Mouse (Mus musculus) liver, embryonic 13.5 days (tissue): Measurements from ENCODE around the gene Klk1b24. TPM values are rescaled to one million over a fixed set of nuclear protein-coding genes. Genes with fewer than 3 reads are reported as not detected.

Source experiments
- ATAC-seq: fragments of 200-750 bp; cut with Nextera tagmentation; 2 replicates; pipeline ENCODE4 v1.8.0; 2017; ENCODE audit warnings: low read depth, mild to moderate bottlenecking, moderate number of reproducible peaks, moderate library complexity
- DNase-seq: peaks from one replicate; pipeline ENCODE4 v3.0.0; 2022
- H3K27ac ChIP-seq: fragments of 300-500 bp; sonication (generic); 2 replicates; pipeline ENCODE4 v1.5.1; 2015; ENCODE audit warnings: moderate library complexity, mild to moderate bottlenecking, inconsistent platforms
- H3K27me3 ChIP-seq: fragments of 300-500 bp; sonication (generic); 2 replicates; pipeline ENCODE4 v1.6.1; 2015; ENCODE audit warnings: mild to moderate bottlenecking, inconsistent platforms
- H3K36me3 ChIP-seq: fragments of 300-500 bp; sonication (generic); 2 replicates; pipeline ENCODE4 v1.6.1; 2015; ENCODE audit warnings: mild to moderate bottlenecking, inconsistent platforms
- H3K4me1 ChIP-seq: fragments of 300-500 bp; sonication (generic); replicated peaks from 2 replicates; pipeline ENCODE4 v1.6.1; 2015; ENCODE audit warnings: inconsistent platforms
- H3K4me2 ChIP-seq: fragments of 300-500 bp; sonication (generic); 2 replicates; pipeline ENCODE4 v1.6.1; 2015; ENCODE audit warnings: inconsistent platforms, mild to moderate bottlenecking, moderate library complexity
- H3K4me3 ChIP-seq: fragments of 300-500 bp; sonication (generic); replicated peaks from 2 replicates; pipeline ENCODE4 v1.5.1; 2015; ENCODE audit warnings: mild to moderate bottlenecking, inconsistent platforms
- H3K9ac ChIP-seq: fragments of 300-500 bp; sonication (generic); 2 replicates; pipeline ENCODE4 v1.6.1; 2015; ENCODE audit warnings: mild to moderate bottlenecking, inconsistent platforms
- H3K9me3 ChIP-seq: fragments of 300-500 bp; sonication (generic); replicated peaks from 2 replicates; pipeline ENCODE4 v1.6.1; 2016; ENCODE audit warnings: inconsistent platforms
- WGBS: fragments of 180-500 bp; shearing (Covaris S2); methylation state at CpG from one replicate; pipeline ENCODE4 v1.1.7; 2015; ENCODE audit not compliant: insufficient replicate concordance; 5-methylcytosine and 5-hydroxymethylcytosine counted together
- polyA plus RNA-seq: library from polyadenylated mRNA; unstranded; fragments of >200 nt; fragmentation: Nextera tagmentation; extraction: Ambion mirVana; gene quantifications from 2 replicates; pipeline ENCODE4 v1.2.1, GENCODE M21; 2015

Klk1b24 gene
- polyA plus RNA-seq, 1 experiment from 2014 or later = not detected

GRCm38 (mm10) chr7:44239913-44240312 is 51.9 kb downstream of the Klk1b24 start:
- Histone ChIP-seq H3K36me3 (no peaks in the 10 kb centered on the region), H3K4me2 (no peak overlapping the region), H3K4me1 (peaks cover 15% of the 10 kb centered on the region), H3K27me3 (no peaks in the 10 kb centered on the region), H3K9ac (no peak overlapping the region), H3K27ac (no peak overlapping the region), H3K4me3 (no peak overlapping the region), H3K9me3 (no peaks in the 10 kb centered on the region)
- WGBS = 15% methylated on average over 2 of the region's 2 CpGs
- DNase-seq (no peak), ATAC-seq (no peak)

GRCm38 (mm10) chr7:44240712-44241111 is 52.7 kb downstream of the Klk1b24 start:
- DNase-seq (no peak), ATAC-seq (no peak)
- H3K4me1 ChIP-seq = peaks cover 23% of the 10 kb centered on the region
- WGBS = 34% methylated on average over 1 of the region's 1 CpGs
- no peaks in the 10 kb centered on the region for H3K9me3 ChIP-seq
- H3K36me3 ChIP-seq = no peaks in the 10 kb centered on the region
- no peak overlapping the region for H3K9ac ChIP-seq
- H3K4me2 ChIP-seq = no peak overlapping the region
- H3K27ac ChIP-seq = no peak overlapping the region
- no peaks in the 10 kb centered on the region for H3K27me3 ChIP-seq
- H3K4me3 ChIP-seq = no peak overlapping the region

GRCm38 (mm10) chr7:44241163-44241562 is 53.1 kb downstream of the Klk1b24 start:
- peaks cover 25% of the 10 kb centered on the region for H3K4me1 ChIP-seq
- H3K4me2 ChIP-seq = no peak overlapping the region
- ATAC-seq = no peak
- no peak overlapping the region for H3K27ac ChIP-seq
- H3K9ac ChIP-seq = no peak overlapping the region
- H3K9me3 ChIP-seq = no peaks in the 10 kb centered on the region
- no peak overlapping the region for H3K4me3 ChIP-seq
- H3K27me3 ChIP-seq = no peaks in the 10 kb centered on the region
- no peak for DNase-seq
- no peaks in the 10 kb centered on the region for H3K36me3 ChIP-seq
- WGBS = 51% methylated on average over 2 of the region's 2 CpGs

Other genes starting within 250 kb of the Klk1b24 start
- gene Klk1b8, start 237.6 kb upstream of the Klk1b24 start, polyA plus RNA-seq = not detected in 2 replicates
- not detected in 2 replicates for gene Klk1b1, start 221.5 kb upstream of the Klk1b24 start, polyA plus RNA-seq
- gene Klk1b9, start 212.2 kb upstream of the Klk1b24 start, polyA plus RNA-seq = not detected in 2 replicates
- not detected in 2 replicates for gene Klk1b11, start 192.4 kb upstream of the Klk1b24 start, polyA plus RNA-seq
- not detected in 2 replicates for gene Klk1b26, start 176.1 kb upstream of the Klk1b24 start, polyA plus RNA-seq
- not detected in 2 replicates for gene Klk1b27, start 135.9 kb upstream of the Klk1b24 start, polyA plus RNA-seq
- not detected in 2 replicates for gene Klk1b21, start 85.9 kb upstream of the Klk1b24 start, polyA plus RNA-seq
- gene Klk1b22, start 75.6 kb upstream of the Klk1b24 start, polyA plus RNA-seq = not detected in 2 replicates
- gene Klk1b16, start 51.5 kb upstream of the Klk1b24 start, polyA plus RNA-seq = not detected in 2 replicates
- not detected in 2 replicates for gene Klk1b3, start 10.0 kb downstream of the Klk1b24 start, polyA plus RNA-seq
- not detected in 2 replicates for gene Klk1b4, start 19.2 kb downstream of the Klk1b24 start, polyA plus RNA-seq
- gene Klk1b5, start 27.7 kb downstream of the Klk1b24 start, polyA plus RNA-seq = not detected in 2 replicates
- not detected in 2 replicates for gene Klk1, start 37.1 kb downstream of the Klk1b24 start, polyA plus RNA-seq
- gene Gm36864, start 47.9 kb downstream of the Klk1b24 start, polyA plus RNA-seq = not detected in 2 replicates
- gene 1700028J19Rik, start 58.5 kb downstream of the Klk1b24 start, polyA plus RNA-seq = 1.3 and 1.6 TPM in 2 replicates
- gene 2410002F23Rik, start 58.5 kb downstream of the Klk1b24 start, polyA plus RNA-seq = 40.3 and 47.0 TPM in 2 replicates
- gene Acp4, start 69.1 kb downstream of the Klk1b24 start, polyA plus RNA-seq = not detected in 2 replicates
- not detected in 2 replicates for gene Gm15517, start 73.2 kb downstream of the Klk1b24 start, polyA plus RNA-seq
- gene Clec11a, start 118.7 kb downstream of the Klk1b24 start, polyA plus RNA-seq = 0.46 and 0.76 TPM in 2 replicates
- 0.06 TPM in 2 replicates for gene Shank1, start 122.0 kb downstream of the Klk1b24 start, polyA plus RNA-seq
- gene Syt3, start 195.9 kb downstream of the Klk1b24 start, polyA plus RNA-seq = 0.03 and 0.09 TPM in 2 replicates
- 0.18 TPM in 1 of 2 replicates, not detected in the other for gene 1700008O03Rik, start 197.6 kb downstream of the Klk1b24 start, polyA plus RNA-seq
- gene Lrrc4b, start 240.8 kb downstream of the Klk1b24 start, polyA plus RNA-seq = not detected in 2 replicates